Mouse (Mus musculus) ovary, postnatal 14 days (tissue): ENCODE data around the gene Mboat7.

Experiments
- DNase-seq: peaks from one replicate; pipeline ENCODE4 v3.0.0; 2022; ENCODE audit warnings: low spot score

Gene Mboat7

GRCm38 (mm10) chr7:3643843-3644242 lies 49.5 kb downstream of the Mboat7 start:
- DNase-seq: no peak

GRCm38 (mm10) chr7:3643412-3643811 lies 49.9 kb downstream of the Mboat7 start:
- no peak for DNase-seq

GRCm38 (mm10) chr7:3630478-3630815 lies 62.9 kb downstream of the Mboat7 start:
- no peak for DNase-seq

- peak; percentile 87 for DNase-seq
Measured at GRCm38 (mm10) chr7:3629543-3630477, 63.5 kb downstream of the Mboat7 start, which contains the start of the genes Tfpt and Prpf31. Gene Tfpt, minus strand, starts transcription at chr7:3629929. Gene Prpf31, plus strand, starts transcription at chr7:3629985.

GRCm38 (mm10) chr7:3629030-3629429 lies 64.3 kb downstream of the Mboat7 start:
- no peak for DNase-seq
